Mouse (Mus musculus): ENCODE measurements around the gene Mfsd6.

- no peak for TF ChIP-seq POLR2A (IDR thresholded peaks at IDR 0.05; ENCODE audit: extremely low read depth, insufficient read depth, low read length)
- no peak for TF ChIP-seq CTCF (IDR thresholded peaks at IDR 0.05; ENCODE audit: low read depth, low read length)
Measured at GRCm38 (mm10) chr1:52722586-52722985, 4.7 kb downstream of the Mfsd6 start.

Data from liver, adult 2 months (tissue).